Mouse (Mus musculus): ENCODE results near the gene Pagr1a.

- TF ChIP-seq CTCF (IDR thresholded peaks at IDR 0.05; ENCODE audit: low read depth), result no peak
- TF ChIP-seq EP300 (IDR thresholded peaks at IDR 0.05; ENCODE audit: low read depth), result no peak
Observed at GRCm38 (mm10) chr7:127007313-127008024, 9.7 kb downstream of the Pagr1a start.
